Mouse (Mus musculus): ENCODE measurements at regions not wholly inside any gene's neighbourhood (a gene's known extent, or its start where the extent isn't known, plus 50 kb on each side); places are given as distances from the start of the nearest gene placed in this dataset.

DNA sequence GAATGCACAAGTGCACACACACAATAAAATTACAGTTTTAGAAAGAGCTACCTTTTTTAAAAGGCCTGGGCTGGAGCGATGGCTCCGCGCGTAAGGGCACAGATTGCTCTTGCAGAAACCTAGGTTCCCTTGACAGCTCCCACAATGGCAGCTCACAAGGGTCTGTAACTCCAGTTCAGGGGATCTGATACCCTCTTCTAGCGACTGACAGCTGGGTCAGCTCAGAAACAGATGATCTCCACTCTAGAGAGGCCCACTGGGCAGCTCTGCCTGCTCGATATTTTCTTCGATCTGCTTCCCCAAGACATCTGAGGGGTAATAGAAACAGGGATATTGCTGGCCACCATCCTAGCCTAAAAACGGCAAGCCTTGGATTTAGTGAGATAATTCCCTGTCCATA is 96.0 kb upstream of the Basp1 start:
- no peak for TF ChIP-seq CTCF (IDR thresholded peaks at IDR 0.05; ENCODE audit: low read depth, low read length)
- no peak for TF ChIP-seq POLR2A (IDR thresholded peaks at IDR 0.05; ENCODE audit: insufficient read depth, low read length)
- TF ChIP-seq EP300 (IDR thresholded peaks at IDR 0.05; ENCODE audit: insufficient read depth, low read depth, low read length): no peak

Measured in ES-Bruce4 (cell line).